Mouse (Mus musculus) hindbrain, postnatal 0 days (tissue): ENCODE data around the gene Gpr83. TPM values are rescaled to one million over a fixed set of nuclear protein-coding genes. Genes with fewer than 3 reads are reported as not detected.

Source experiments
- ATAC-seq: fragments of 200-750 bp; cut with Nextera tagmentation; 2 replicates; pipeline ENCODE4 v1.8.0; 2017; ENCODE audit warnings: mild to moderate bottlenecking, moderate TSS enrichment, moderate library complexity
- DNase-seq: peaks from one replicate; pipeline ENCODE4 v3.0.0-alpha.2; 2015; ENCODE audit warnings: low spot score
- H3K27ac ChIP-seq: fragments of 300-500 bp; sonication (generic); 2 replicates; pipeline ENCODE4 v1.5.1; 2014; ENCODE audit warnings: mild to moderate bottlenecking
- H3K27me3 ChIP-seq: fragments of 300-500 bp; sonication (generic); 2 replicates; pipeline ENCODE4 v1.6.1; 2014; ENCODE audit warnings: low read length, mixed read lengths; ENCODE audit not compliant: insufficient read depth
- H3K36me3 ChIP-seq: fragments of 300-500 bp; sonication (generic); 2 replicates; pipeline ENCODE4 v1.6.1; 2014; ENCODE audit warnings: low read length, mixed read lengths; ENCODE audit not compliant: insufficient read depth
- H3K4me1 ChIP-seq: fragments of 300-500 bp; sonication (generic); 2 replicates; pipeline ENCODE4 v1.6.1; 2014; ENCODE audit warnings: antibody characterized with exemption, low read length, mixed read lengths; ENCODE audit not compliant: insufficient read depth
- H3K4me2 ChIP-seq: fragments of 300-500 bp; sonication (generic); 2 replicates; pipeline ENCODE4 v1.6.1; 2014; ENCODE audit warnings: low read depth, mild to moderate bottlenecking, low read length, moderate library complexity, mixed read lengths
- H3K4me3 ChIP-seq: fragments of 300-500 bp; sonication (generic); 2 replicates; pipeline ENCODE4 v1.5.1; 2014; ENCODE audit warnings: low read length
- H3K9ac ChIP-seq: fragments of 300-500 bp; sonication (generic); replicated peaks from 2 replicates; pipeline ENCODE4 v1.6.1; 2014; ENCODE audit warnings: mild to moderate bottlenecking, low read length, moderate library complexity, mixed read lengths
- H3K9me3 ChIP-seq: fragments of 300-500 bp; sonication (generic); 2 replicates; pipeline ENCODE4 v1.6.1; 2016; ENCODE audit warnings: low read length, mixed read lengths
- CTCF ChIP-seq: IDR thresholded peaks from 2 replicates; pipeline ENCODE4 v1.5.1; 2016; ENCODE audit warnings: antibody characterized with exemption, control low read depth, low read depth
- WGBS: fragments of 180-500 bp; shearing (Covaris S2); extraction: QIAGEN DNeasy Blood & Tissue Kit; methylation state at CpG from one replicate; pipeline ENCODE4 v1.1.7; 2014; 5-methylcytosine and 5-hydroxymethylcytosine counted together
- polyA plus RNA-seq: library from polyadenylated mRNA; unstranded; fragments of >200 nt; fragmentation: Nextera tagmentation; extraction: Ambion mirVana; gene quantifications from 2 replicates; pipeline ENCODE4 v1.2.1, GENCODE M21; 2015
- total RNA-seq: library from RNA; depleted of rRNA; stranded (reverse); fragments of >200 nt; gene quantifications from 2 replicates; pipeline ENCODE4 v1.2.3, GENCODE M21; 2014; rRNA removed

The Gpr83 gene
- total RNA-seq (1.4 and 3.7 TPM in 2 replicates), polyA plus RNA-seq (1.8 TPM in 2 replicates)

DNA sequence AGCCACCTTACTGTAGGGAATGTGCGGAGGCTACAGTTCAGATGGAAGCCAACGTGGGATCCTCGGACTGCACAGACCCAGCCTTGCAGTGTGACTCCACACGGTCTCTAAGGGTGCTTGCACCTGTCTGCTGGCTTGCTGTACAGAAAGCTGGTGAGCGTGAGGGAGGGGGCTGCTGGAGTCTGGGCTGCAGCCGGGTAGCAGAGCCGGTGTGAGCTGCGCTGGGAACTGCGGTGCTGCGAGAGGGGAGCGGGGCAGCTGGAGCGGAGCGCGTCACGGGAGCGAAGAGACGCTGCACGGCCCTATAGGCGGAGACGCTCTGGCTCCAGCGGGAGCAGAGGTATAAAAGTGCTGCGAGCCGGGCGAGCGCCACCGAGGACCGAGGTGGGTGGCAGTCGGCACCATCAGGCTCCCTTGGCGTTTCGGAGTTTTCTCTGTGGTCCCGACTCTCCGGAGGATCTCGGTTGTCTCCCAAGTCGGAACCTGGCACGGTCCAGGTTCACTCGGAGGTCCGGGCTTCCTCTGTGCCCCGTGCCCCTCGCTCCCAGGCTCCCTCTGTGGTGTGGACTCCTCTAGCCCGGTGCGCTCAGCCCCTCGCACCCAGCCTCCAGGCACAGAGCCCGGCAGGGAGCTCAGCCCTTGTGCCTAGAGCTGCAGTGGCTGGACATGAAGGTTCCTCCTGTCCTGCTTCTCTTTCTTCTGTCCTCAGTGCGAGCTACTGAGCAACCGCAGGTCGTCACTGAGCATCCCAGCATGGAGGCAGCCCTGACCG lies at the start of gene Gpr83:
Gene Gpr83 (plus strand): TSS at position 343 of the 772 bp plus-strand sequence.
- Histone ChIP-seq H3K27me3 (peaks cover 18% of the 10 kb centered on the region), H3K27ac (no peak within 1 kb of the TSS), H3K4me3 (peak within 1 kb of the TSS; percentile 42), H3K36me3 (no peaks in the 10 kb centered on the region), H3K4me2 (peak within 1 kb of the TSS; percentile 88), H3K4me1 (peaks cover 5% of the 10 kb centered on the region), H3K9me3 (no peaks in the 10 kb centered on the region), H3K9ac (peak within 1 kb of the TSS; percentile 45)
- DNase-seq = peak; percentile 62
- TF ChIP-seq CTCF = no peak
- peak; percentile 85 for ATAC-seq
- WGBS = under 1% methylated on average over 47 of the region's 47 CpGs

DNA sequence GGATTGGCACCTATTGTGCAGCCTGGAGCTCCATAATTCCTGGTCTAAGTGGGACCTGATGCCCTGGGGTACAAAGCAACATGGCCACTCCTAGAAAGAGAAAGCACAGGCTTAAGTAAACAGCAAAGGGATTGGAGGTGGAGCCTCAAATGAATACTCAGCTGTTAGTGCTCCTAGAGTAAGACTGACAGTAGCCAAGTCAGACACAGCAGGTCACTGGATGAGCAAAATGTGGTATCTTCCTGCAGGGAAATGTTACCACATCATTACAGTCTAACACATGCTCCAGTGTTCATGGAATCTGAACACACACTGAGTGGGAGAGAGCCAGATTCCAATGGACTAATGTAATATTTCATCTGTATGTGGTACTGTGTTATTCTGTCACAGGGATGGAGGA lies 38.6 kb upstream of the Gpr83 start:
- TF ChIP-seq CTCF = no peak
- Histone ChIP-seq H3K9me3 (no peaks in the 10 kb centered on the region), H3K27me3 (no peaks in the 10 kb centered on the region), H3K4me2 (no peak overlapping the region), H3K4me3 (no peak overlapping the region), H3K4me1 (no peaks in the 10 kb centered on the region), H3K36me3 (peaks cover 35% of the 10 kb centered on the region), H3K27ac (no peak overlapping the region), H3K9ac (no peak overlapping the region)
- DNase-seq = no peak
- ATAC-seq = no peak

DNA sequence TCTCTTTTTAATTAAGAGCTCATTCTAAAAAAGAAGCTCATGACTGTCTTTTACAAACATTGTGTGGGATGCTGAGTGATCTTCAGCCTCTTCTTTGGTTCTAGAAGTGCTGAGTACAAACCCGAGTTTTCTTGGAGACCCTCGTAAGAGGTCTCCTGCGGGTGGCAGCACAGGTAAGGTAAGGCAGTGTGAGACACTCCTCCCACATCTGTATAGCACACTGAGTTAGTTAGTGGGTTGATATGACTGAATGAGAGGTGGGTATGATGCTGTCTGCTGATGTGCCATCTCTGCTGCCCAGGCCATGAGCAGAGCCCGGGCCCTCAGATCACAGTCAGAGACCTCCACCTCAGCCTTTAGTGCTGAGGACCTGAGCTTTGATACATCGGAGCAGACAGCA lies 35.2 kb upstream of the Gpr83 start:
- peak; percentile 40; the same call in 1 of the 2 replicates for TF ChIP-seq CTCF
- WGBS = 85% methylated on average over 5 of the region's 5 CpGs

DNA sequence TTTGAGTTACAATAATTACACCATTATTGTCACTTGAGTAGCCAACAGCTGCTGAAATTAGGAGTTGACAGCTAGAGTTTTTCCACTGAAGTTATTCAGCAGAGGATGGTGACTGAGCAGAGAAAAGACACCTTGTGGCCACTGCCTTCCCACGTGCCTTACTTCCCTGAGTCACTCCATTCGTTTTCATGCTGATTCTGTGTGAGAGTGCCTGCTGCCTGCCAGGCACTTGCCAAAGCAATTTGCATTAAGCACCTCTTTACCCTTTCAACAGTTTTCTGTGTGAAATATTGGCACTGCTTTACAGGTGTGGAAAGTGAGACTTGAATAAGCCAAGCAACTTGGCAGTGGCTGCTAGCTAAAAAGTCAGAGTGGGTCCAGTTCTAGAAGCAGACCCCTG lies 32.1 kb upstream of the Gpr83 start:
- no peak for TF ChIP-seq CTCF
- Histone ChIP-seq H3K36me3 (peaks cover 14% of the 10 kb centered on the region; the same call in 1 of the 2 replicates), H3K9me3 (no peaks in the 10 kb centered on the region), H3K4me1 (no peaks in the 10 kb centered on the region), H3K27me3 (no peaks in the 10 kb centered on the region), H3K9ac (no peak overlapping the region), H3K27ac (no peak overlapping the region), H3K4me3 (no peak overlapping the region), H3K4me2 (no peak overlapping the region)
- 46% methylated on average over 2 of the region's 2 CpGs for WGBS
- no peak for DNase-seq
- ATAC-seq = no peak

More for the DNA sequence above, 35.2 kb upstream of the Gpr83 start:
- no peak overlapping the region for H3K27ac ChIP-seq
- H3K4me1 ChIP-seq = no peaks in the 10 kb centered on the region
- no peak overlapping the region for H3K9ac ChIP-seq
- peak; percentile 29 for DNase-seq
- no peaks in the 10 kb centered on the region for H3K27me3 ChIP-seq
- no peak; the same call in 1 of the 2 replicates for ATAC-seq
- H3K4me3 ChIP-seq = no peak overlapping the region
- H3K9me3 ChIP-seq = no peaks in the 10 kb centered on the region
- no peak overlapping the region for H3K4me2 ChIP-seq
- peaks cover 19% of the 10 kb centered on the region; the same call in 1 of the 2 replicates for H3K36me3 ChIP-seq

DNA sequence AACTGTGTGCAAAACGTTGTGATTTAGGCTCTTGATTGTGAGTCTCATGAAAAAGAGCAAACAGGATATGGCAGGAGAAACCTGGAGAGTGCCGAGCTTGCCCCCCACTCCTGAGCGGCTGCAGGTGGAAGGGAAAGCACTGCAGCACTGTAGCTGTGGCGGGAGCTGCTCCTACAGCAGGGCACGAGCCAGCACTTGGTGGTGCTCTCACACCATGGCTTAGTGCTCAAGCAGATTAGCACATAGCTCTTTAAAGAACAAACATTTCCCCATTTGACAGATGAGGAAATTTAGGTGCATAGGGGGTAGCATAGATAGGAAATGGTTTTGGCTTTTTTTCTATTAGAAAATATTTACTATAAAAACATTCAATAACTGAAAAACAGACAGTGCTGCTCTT lies 28.0 kb upstream of the Gpr83 start:
- Histone ChIP-seq H3K4me2 (no peak overlapping the region), H3K4me3 (no peak overlapping the region), H3K36me3 (peaks cover 18% of the 10 kb centered on the region; the same call in 1 of the 2 replicates), H3K27ac (no peak overlapping the region), H3K9ac (no peak overlapping the region), H3K9me3 (no peaks in the 10 kb centered on the region), H3K27me3 (no peaks in the 10 kb centered on the region), H3K4me1 (no peaks in the 10 kb centered on the region)
- DNase-seq (no peak), ATAC-seq (no peak)
- 81% methylated on average over 5 of the region's 5 CpGs for WGBS
- peak; percentile 31 for TF ChIP-seq CTCF

DNA sequence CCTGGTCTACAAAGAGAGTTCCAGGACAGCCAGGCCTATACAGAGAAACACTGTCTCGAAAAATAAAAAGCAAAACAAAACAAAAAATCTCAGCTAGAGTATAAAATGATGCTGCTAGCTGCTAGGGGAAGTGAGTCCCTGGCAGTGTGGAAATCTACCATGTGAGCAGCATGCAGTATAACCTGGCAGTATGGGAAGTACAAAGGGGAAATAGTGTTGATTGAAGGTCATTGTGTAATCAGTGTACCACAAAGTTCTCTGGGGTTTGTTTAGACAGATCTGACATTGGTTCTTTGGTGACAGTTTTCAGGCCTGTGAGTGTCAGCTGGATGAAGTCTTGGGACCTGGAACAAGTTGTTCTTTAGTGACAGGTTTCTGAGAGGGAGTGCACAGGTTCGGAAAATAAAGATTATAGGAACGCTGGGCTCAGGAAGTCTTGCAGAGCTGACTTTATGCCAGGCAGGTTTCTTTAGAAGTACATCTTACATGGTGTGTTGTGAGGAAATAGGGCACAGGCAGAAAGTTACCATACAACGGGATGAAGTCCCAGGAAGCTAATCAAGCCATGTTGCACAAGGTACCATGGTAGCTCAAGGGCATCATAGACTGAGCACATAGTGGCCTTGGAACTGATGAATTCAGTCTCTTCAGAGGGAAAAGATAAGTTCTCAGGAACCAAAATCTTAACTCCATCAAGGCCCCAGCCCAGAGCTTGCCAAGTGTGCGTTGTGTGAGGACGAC lies 24.5 kb upstream of the Gpr83 start:
- no peak overlapping the region for H3K4me3 ChIP-seq
- WGBS = 95% methylated on average over 6 of the region's 6 CpGs
- ATAC-seq (no peak), DNase-seq (no peak)
- no peak overlapping the region for H3K4me2 ChIP-seq
- no peak for TF ChIP-seq CTCF
- H3K4me1 ChIP-seq = no peaks in the 10 kb centered on the region
- no peak overlapping the region for H3K9ac ChIP-seq
- no peaks in the 10 kb centered on the region for H3K9me3 ChIP-seq
- H3K36me3 ChIP-seq = peaks cover 18% of the 10 kb centered on the region; the same call in 1 of the 2 replicates
- H3K27me3 ChIP-seq = no peaks in the 10 kb centered on the region
- H3K27ac ChIP-seq = no peak overlapping the region

DNA sequence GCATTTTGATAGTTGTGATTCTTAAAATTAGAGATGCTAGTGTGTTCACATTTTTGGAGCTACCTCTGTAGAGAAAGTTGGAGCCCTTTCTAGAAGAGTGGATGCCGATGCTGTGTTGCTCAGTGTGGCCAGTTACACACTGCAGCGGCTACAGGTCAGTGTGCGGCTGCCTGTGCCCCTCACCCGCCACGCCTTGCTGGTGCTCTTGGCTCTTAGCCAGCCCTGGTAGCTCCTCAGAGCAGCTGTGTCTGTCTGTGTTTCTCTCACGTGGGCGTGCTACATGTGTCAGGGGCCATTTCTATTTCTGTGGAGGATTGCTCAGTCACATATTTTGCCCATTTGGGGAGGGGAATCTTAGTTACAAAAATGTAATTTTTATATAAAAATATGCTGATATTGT lies 20.5 kb upstream of the Gpr83 start:
- H3K4me1 ChIP-seq = no peaks in the 10 kb centered on the region
- ATAC-seq = peak; percentile 50; the same call in 1 of the 2 replicates

More for the DNA sequence above, 20.5 kb upstream of the Gpr83 start:
- Histone ChIP-seq H3K4me2 (no peak overlapping the region), H3K9me3 (no peaks in the 10 kb centered on the region), H3K9ac (no peak overlapping the region), H3K27me3 (no peaks in the 10 kb centered on the region), H3K36me3 (peaks cover 5% of the 10 kb centered on the region; the same call in 1 of the 2 replicates), H3K4me3 (no peak overlapping the region), H3K27ac (no peak overlapping the region)
- TF ChIP-seq CTCF = no peak
- peak; percentile 67 for DNase-seq
- 33% methylated on average over 7 of the region's 7 CpGs for WGBS
